Mouse (Mus musculus): ENCODE measurements around the gene Olfr160. TPM values are rescaled to one million over a fixed set of nuclear protein-coding genes. Genes with fewer than 3 reads are reported as not detected.
A peak's percentile ranks its signal among the peaks of the same experiment; 100 is the strongest.

Gene Olfr160
- polyA plus RNA-seq (2015; fragmentation: Nextera tagmentation; extraction: Ambion mirVana): not detected in 2 replicates

- no peaks in the 10 kb centered on the region for H3K36me3 ChIP-seq
- H3K4me3 ChIP-seq: no peak within 1 kb of the TSS
- H3K9ac ChIP-seq: no peak within 1 kb of the TSS
- ATAC-seq (ENCODE audit: extremely low read depth, insufficient number of reproducible peaks, low FRiP score, low TSS enrichment): no peak
- H3K9me3 ChIP-seq: no peaks in the 10 kb centered on the region
- 64% methylated on average over 1 of the region's 1 CpGs for WGBS
- H3K4me2 ChIP-seq: no peak within 1 kb of the TSS
- H3K4me1 ChIP-seq: no peaks in the 10 kb centered on the region
- no peaks in the 10 kb centered on the region for H3K27me3 ChIP-seq (replicated peaks)
- no peak within 1 kb of the TSS for H3K27ac ChIP-seq (replicated peaks)
Observed at GRCm38 (mm10) chr9:37716150-37716549, at the start of gene Olfr160. Gene Olfr160, minus strand, starts transcription at chr9:37716250.

DNA sequence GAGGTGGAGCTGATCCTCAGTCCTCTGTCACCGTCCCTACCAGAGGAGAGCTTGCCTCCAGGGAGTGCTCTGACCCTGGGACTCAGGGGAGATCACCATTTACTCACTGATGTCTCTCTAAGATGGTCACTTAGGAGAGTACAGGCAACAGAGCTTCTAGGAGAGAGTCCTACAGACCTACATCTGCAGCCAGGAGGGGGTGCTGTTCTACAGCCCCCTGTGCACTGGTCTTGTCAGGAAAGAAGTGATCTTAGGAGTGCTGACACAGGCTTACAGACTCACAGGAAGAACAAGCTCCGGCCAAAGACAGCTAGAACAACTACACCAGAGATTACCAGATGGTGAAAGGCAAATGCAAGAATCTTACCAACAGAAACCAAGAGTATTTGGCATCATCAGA lies 46.5 kb upstream of the Olfr160 start:
- Histone ChIP-seq H3K9me3 (no peaks in the 10 kb centered on the region), H3K27ac (replicated peaks) (no peak overlapping the region), H3K9ac (no peak overlapping the region), H3K4me3 (no peak overlapping the region), H3K27me3 (replicated peaks) (no peaks in the 10 kb centered on the region), H3K36me3 (no peaks in the 10 kb centered on the region), H3K4me1 (no peaks in the 10 kb centered on the region), H3K4me2 (no peak overlapping the region)
- WGBS: 36% methylated on average over 2 of the region's 2 CpGs
- no peak for ATAC-seq (ENCODE audit: extremely low read depth, insufficient number of reproducible peaks, low FRiP score, low TSS enrichment)

- Histone ChIP-seq H3K4me2 (no peak overlapping the region), H3K27me3 (replicated peaks) (no peaks in the 10 kb centered on the region), H3K36me3 (no peaks in the 10 kb centered on the region), H3K27ac (replicated peaks) (no peak overlapping the region), H3K4me3 (no peak overlapping the region), H3K4me1 (no peaks in the 10 kb centered on the region), H3K9me3 (no peaks in the 10 kb centered on the region), H3K9ac (no peak overlapping the region)
- 70% methylated on average over 2 of the region's 2 CpGs for WGBS
- no peak for ATAC-seq (ENCODE audit: extremely low read depth, insufficient number of reproducible peaks, low FRiP score, low TSS enrichment)
Observed at GRCm38 (mm10) chr9:37761728-37762127, 45.7 kb upstream of the Olfr160 start.

DNA sequence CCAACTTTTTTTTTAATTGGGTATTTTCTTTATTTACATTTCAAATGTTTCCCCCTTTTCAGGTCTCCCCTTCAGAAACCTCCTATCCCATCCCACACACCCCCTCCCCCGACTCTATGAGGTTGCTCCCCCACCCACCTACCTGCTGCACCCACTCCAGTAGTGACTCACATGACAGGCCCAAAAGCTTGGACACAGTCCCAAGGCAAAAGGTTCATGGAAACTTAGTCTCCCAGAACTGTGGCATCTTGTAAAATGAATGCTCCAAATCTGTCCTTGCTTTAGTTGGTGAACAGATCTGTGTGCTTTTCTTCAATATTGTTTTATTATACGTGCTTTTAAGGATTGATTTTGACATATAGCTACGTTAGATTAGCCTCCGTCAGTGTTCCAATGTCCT lies 36.0 kb upstream of the Olfr160 start:
- Histone ChIP-seq H3K9me3 (no peaks in the 10 kb centered on the region), H3K27ac (replicated peaks) (no peak overlapping the region), H3K4me1 (0 out of 2 replicates have a peak, but pooled peaks cover 4% of the 10 kb centered on the region), H3K4me2 (no peak overlapping the region), H3K4me3 (no peak overlapping the region), H3K36me3 (no peaks in the 10 kb centered on the region), H3K27me3 (replicated peaks) (no peaks in the 10 kb centered on the region), H3K9ac (no peak overlapping the region)
- WGBS: 76% methylated on average over 4 of the region's 4 CpGs
- no peak for ATAC-seq (ENCODE audit: extremely low read depth, insufficient number of reproducible peaks, low FRiP score, low TSS enrichment)

- 0 out of 2 replicates have a peak, but pooled peaks cover 4% of the 10 kb centered on the region for H3K4me1 ChIP-seq
- H3K9ac ChIP-seq: no peak overlapping the region
- WGBS: 76% methylated on average over 2 of the region's 2 CpGs
- no peaks in the 10 kb centered on the region for H3K9me3 ChIP-seq
- ATAC-seq (ENCODE audit: extremely low read depth, insufficient number of reproducible peaks, low FRiP score, low TSS enrichment): no peak
- no peak overlapping the region for H3K27ac ChIP-seq (replicated peaks)
- no peak overlapping the region for H3K4me2 ChIP-seq
- no peaks in the 10 kb centered on the region for H3K27me3 ChIP-seq (replicated peaks)
- no peaks in the 10 kb centered on the region for H3K36me3 ChIP-seq
- H3K4me3 ChIP-seq: no peak overlapping the region
Observed at GRCm38 (mm10) chr9:37751467-37751866, 35.4 kb upstream of the Olfr160 start.

GRCm38 (mm10) chr9:37750319-37751075 lies 34.4 kb upstream of the Olfr160 start:
- H3K4me2 ChIP-seq: peak overlapping the region; percentile 31
- no peak overlapping the region for H3K27ac ChIP-seq (replicated peaks)

DNA sequence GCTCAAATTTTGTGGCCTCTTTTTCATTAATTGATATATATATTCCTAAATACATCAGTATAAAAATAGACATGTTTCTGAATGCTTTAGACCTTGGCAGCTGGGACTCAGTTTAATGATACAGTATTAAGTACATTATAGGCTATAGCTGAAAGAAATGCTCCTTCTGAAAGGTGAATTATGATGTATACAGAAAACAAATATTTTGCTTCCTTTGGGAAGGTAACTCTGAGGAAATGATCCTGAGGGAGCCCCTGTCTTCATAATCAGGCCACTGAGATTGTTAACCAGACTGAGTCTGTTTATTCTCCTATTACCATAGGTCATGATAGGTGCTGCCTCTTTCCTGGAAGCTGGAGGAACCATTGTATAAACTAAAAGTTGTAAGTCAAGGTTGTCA lies 28.8 kb upstream of the Olfr160 start, which contains the start of gene Olfr874:
TSS of gene Olfr874 (plus strand) at position 301 of the 400 bp plus-strand sequence.
- H3K9me3 ChIP-seq: no peaks in the 10 kb centered on the region
- H3K9ac ChIP-seq: no peak within 1 kb of the TSS
- no peak within 1 kb of the TSS for H3K4me3 ChIP-seq
- no peak within 1 kb of the TSS for H3K27ac ChIP-seq (replicated peaks)
- H3K36me3 ChIP-seq: no peaks in the 10 kb centered on the region
- no peaks in the 10 kb centered on the region for H3K27me3 ChIP-seq (replicated peaks)
- no peaks in the 10 kb centered on the region for H3K4me1 ChIP-seq
- H3K4me2 ChIP-seq: no peak within 1 kb of the TSS
- no peak for ATAC-seq (ENCODE audit: extremely low read depth, insufficient number of reproducible peaks, low FRiP score, low TSS enrichment)

More at GRCm38 (mm10) chr9:37750319-37751075, 34.4 kb upstream of the Olfr160 start:
- no peak for ATAC-seq (ENCODE audit: extremely low read depth, insufficient number of reproducible peaks, low FRiP score, low TSS enrichment)
- WGBS: 26% methylated on average over 7 of the region's 7 CpGs
- H3K9me3 ChIP-seq: no peaks in the 10 kb centered on the region
- H3K9ac ChIP-seq: peak overlapping the region; percentile 21; the same call in 1 of the 2 replicates
- no peaks in the 10 kb centered on the region for H3K36me3 ChIP-seq
- no peaks in the 10 kb centered on the region for H3K27me3 ChIP-seq (replicated peaks)
- no peak overlapping the region for H3K4me3 ChIP-seq
- H3K4me1 ChIP-seq: 0 out of 2 replicates have a peak, but pooled peaks cover 4% of the 10 kb centered on the region

DNA sequence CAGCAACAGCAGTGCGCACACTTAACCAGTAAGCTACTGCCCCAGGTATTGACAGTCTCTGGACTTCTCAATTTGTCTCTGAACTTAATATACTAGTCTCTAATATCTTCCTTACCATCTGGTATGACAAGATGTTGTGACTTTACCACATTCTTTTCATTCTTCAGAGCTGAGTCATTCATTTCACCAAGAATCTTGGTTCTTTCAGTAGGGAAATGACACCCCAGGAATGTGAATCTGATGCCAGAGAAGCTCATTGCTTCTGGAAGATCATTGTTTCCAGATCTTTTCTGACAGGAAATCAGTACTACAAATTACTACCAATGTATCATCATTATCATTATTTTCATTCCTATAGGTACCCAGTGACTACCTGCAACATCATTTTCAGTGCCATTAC lies 18.3 kb upstream of the Olfr160 start:
- H3K36me3 ChIP-seq: no peaks in the 10 kb centered on the region
- WGBS: 91% methylated on average over 1 of the region's 1 CpGs
- H3K9ac ChIP-seq: no peak overlapping the region
- H3K4me2 ChIP-seq: no peak overlapping the region
- no peak overlapping the region for H3K27ac ChIP-seq (replicated peaks)
- no peaks in the 10 kb centered on the region for H3K9me3 ChIP-seq
- ATAC-seq (ENCODE audit: extremely low read depth, insufficient number of reproducible peaks, low FRiP score, low TSS enrichment): no peak
- no peaks in the 10 kb centered on the region for H3K4me1 ChIP-seq
- H3K4me3 ChIP-seq: no peak overlapping the region
- H3K27me3 ChIP-seq (replicated peaks): no peaks in the 10 kb centered on the region

DNA sequence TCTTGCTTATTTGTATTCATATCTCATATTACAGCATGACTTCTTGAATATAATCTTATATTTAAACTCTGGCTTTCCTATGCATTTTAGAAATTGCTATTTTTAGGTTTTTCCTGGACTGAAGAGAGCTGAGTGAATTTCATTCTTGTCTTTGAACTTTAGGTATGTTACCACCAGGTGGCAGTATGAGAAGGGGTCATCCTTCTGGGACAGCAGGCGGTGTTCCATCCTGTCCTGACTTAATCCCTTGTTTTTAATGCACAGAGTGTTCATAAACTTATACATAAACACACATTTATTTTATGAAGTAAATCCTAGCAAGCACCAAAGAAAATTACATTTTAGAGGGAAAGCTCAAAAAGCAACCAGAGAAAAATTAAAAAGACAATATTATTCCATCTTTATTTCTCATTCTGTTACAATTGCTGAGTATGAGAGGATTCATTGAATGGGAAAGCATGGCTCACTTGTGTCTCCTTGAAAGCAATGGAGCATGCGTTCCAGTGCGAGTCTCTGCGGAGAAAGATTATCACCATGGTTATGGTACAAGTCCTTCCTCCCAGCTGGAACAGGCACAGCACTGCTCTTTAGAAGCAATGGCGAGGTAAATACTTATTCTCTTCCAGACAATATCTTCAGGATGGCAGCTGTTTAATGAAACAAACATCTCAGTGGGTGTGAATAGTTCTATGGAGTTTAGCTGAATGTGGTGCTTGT lies 25.9 kb downstream of the Olfr160 start:
- Histone ChIP-seq H3K4me2 (no peak overlapping the region), H3K27ac (replicated peaks) (no peak overlapping the region), H3K36me3 (no peaks in the 10 kb centered on the region), H3K9ac (no peak overlapping the region), H3K4me1 (no peaks in the 10 kb centered on the region), H3K4me3 (no peak overlapping the region), H3K27me3 (replicated peaks) (no peaks in the 10 kb centered on the region), H3K9me3 (no peaks in the 10 kb centered on the region)
- ATAC-seq (ENCODE audit: extremely low read depth, insufficient number of reproducible peaks, low FRiP score, low TSS enrichment): no peak
- WGBS: 51% methylated on average over 5 of the region's 5 CpGs

- H3K27me3 ChIP-seq (replicated peaks): no peaks in the 10 kb centered on the region
- no peaks in the 10 kb centered on the region for H3K9me3 ChIP-seq
- no peak overlapping the region for H3K27ac ChIP-seq (replicated peaks)
- H3K4me3 ChIP-seq: no peak overlapping the region
- WGBS: 27% methylated on average over 3 of the region's 3 CpGs
- H3K9ac ChIP-seq: no peak overlapping the region
- no peaks in the 10 kb centered on the region for H3K36me3 ChIP-seq
- H3K4me1 ChIP-seq: no peaks in the 10 kb centered on the region
- H3K4me2 ChIP-seq: no peak overlapping the region
- no peak for ATAC-seq (ENCODE audit: extremely low read depth, insufficient number of reproducible peaks, low FRiP score, low TSS enrichment)
Observed at GRCm38 (mm10) chr9:37687941-37688303, 28.1 kb downstream of the Olfr160 start.

DNA sequence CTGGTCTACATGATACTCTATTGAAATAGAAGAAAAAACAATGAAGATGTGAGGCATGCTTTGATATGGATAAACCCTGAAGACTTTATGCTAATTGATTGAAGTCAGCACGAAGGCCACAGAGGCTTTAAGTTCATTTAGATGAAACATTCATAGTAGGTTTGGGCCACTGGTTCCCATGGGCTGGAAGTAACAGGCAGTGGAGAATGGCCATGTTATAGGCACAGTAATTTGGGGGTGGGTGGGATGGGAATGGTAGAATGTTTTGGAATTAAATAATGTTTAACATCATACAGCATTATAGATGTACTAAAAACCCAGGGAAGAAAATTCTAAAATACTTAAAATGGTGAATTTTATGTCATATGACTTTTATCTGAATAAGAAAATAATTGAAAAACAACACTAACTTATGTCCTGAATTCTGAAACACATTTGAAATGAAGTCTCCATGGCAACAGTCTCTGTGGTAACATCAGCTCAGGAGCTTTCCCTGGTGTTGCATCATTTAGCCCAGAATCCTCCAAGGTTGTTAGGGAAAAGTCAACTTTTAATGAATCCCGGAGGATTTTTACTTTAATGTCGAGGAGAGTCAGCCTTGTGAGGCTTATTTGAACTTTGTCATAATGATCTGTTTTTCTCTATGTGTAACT lies 28.6 kb downstream of the Olfr160 start:
- no peak overlapping the region for H3K9ac ChIP-seq
- no peaks in the 10 kb centered on the region for H3K9me3 ChIP-seq
- no peak overlapping the region for H3K4me2 ChIP-seq
- no peak for ATAC-seq (ENCODE audit: extremely low read depth, insufficient number of reproducible peaks, low FRiP score, low TSS enrichment)
- WGBS: 76% methylated on average over 3 of the region's 3 CpGs
- no peak overlapping the region for H3K27ac ChIP-seq (replicated peaks)
- no peaks in the 10 kb centered on the region for H3K27me3 ChIP-seq (replicated peaks)
- H3K4me1 ChIP-seq: no peaks in the 10 kb centered on the region
- no peak overlapping the region for H3K4me3 ChIP-seq
- no peaks in the 10 kb centered on the region for H3K36me3 ChIP-seq
